Mouse (Mus musculus): ENCODE measurements around the gene Atp6v0e. TPM values are rescaled to one million over a fixed set of nuclear protein-coding genes. Genes with fewer than 3 reads are reported as not detected.

Gene Atp6v0e
- polyA plus RNA-seq, 1 experiment from 2014 or later, result 120 TPM

- Histone ChIP-seq H3K4me3 (no peak overlapping the region), H3K9me3 (no peaks in the 10 kb centered on the region), H3K36me3 (replicated peaks) (peaks cover 100% of the 10 kb centered on the region), H3K4me1 (peaks cover 17% of the 10 kb centered on the region; the same call in 1 of the 2 replicates), H3K27ac (replicated peaks) (0 out of 2 replicates have a peak overlapping the region, but pooled peaks have one; percentile 10), H3K27me3 (replicated peaks; ENCODE audit: low read depth, poor library complexity, severe bottlenecking) (no peaks in the 10 kb centered on the region)
- peak; percentile 50 for DNase-seq (ENCODE audit: low spot score)
- 84% methylated on average over 9 of the region's 9 CpGs for WGBS
Measured at GRCm38 (mm10) chr17:26644509-26645410, 18.3 kb upstream of the Atp6v0e start.

GRCm38 (mm10) chr17:26645411-26645854 is 17.6 kb upstream of the Atp6v0e start:
- 92% methylated on average over 8 of the region's 8 CpGs for WGBS
- no peak for DNase-seq (ENCODE audit: low spot score)

GRCm38 (mm10) chr17:26647283-26647682 is 15.7 kb upstream of the Atp6v0e start:
- 78% methylated on average over 13 of the region's 13 CpGs for WGBS
- Histone ChIP-seq H3K4me3 (no peak overlapping the region), H3K27ac (replicated peaks) (no peak overlapping the region), H3K4me1 (peaks cover 20% of the 10 kb centered on the region; the same call in 1 of the 2 replicates), H3K9me3 (no peaks in the 10 kb centered on the region), H3K36me3 (replicated peaks) (peaks cover 91% of the 10 kb centered on the region), H3K27me3 (replicated peaks; ENCODE audit: low read depth, poor library complexity, severe bottlenecking) (no peaks in the 10 kb centered on the region)
- DNase-seq (ENCODE audit: low spot score), result peak; percentile 23

More at GRCm38 (mm10) chr17:26645411-26645854, 17.6 kb upstream of the Atp6v0e start:
- Histone ChIP-seq H3K36me3 (replicated peaks) (peaks cover 99% of the 10 kb centered on the region), H3K4me3 (no peak overlapping the region), H3K4me1 (peaks cover 20% of the 10 kb centered on the region; the same call in 1 of the 2 replicates), H3K27ac (replicated peaks) (no peak overlapping the region), H3K9me3 (no peaks in the 10 kb centered on the region), H3K27me3 (replicated peaks; ENCODE audit: low read depth, poor library complexity, severe bottlenecking) (no peaks in the 10 kb centered on the region)

- Histone ChIP-seq H3K36me3 (replicated peaks) (peaks cover 91% of the 10 kb centered on the region), H3K4me1 (peaks cover 14% of the 10 kb centered on the region; the same call in 1 of the 2 replicates), H3K4me3 (no peak overlapping the region), H3K27me3 (replicated peaks; ENCODE audit: low read depth, poor library complexity, severe bottlenecking) (no peaks in the 10 kb centered on the region), H3K27ac (replicated peaks) (no peak overlapping the region), H3K9me3 (no peaks in the 10 kb centered on the region)
- WGBS, result 88% methylated on average over 4 of the region's 4 CpGs
- DNase-seq (ENCODE audit: low spot score), result no peak
Measured at GRCm38 (mm10) chr17:26649565-26649964, 13.5 kb upstream of the Atp6v0e start.

GRCm38 (mm10) chr17:26650451-26651363 is 12.3 kb upstream of the Atp6v0e start:
- Histone ChIP-seq H3K27ac (replicated peaks) (0 out of 2 replicates have a peak overlapping the region, but pooled peaks have one; percentile 4), H3K4me3 (no peak overlapping the region), H3K4me1 (peaks cover 10% of the 10 kb centered on the region; the same call in 1 of the 2 replicates), H3K27me3 (replicated peaks; ENCODE audit: low read depth, poor library complexity, severe bottlenecking) (no peaks in the 10 kb centered on the region), H3K9me3 (no peaks in the 10 kb centered on the region), H3K36me3 (replicated peaks) (peaks cover 91% of the 10 kb centered on the region)
- 81% methylated on average over 14 of the region's 14 CpGs for WGBS
- no peak for DNase-seq (ENCODE audit: low spot score)

- H3K4me3 ChIP-seq, result no peak overlapping the region
- peaks cover 4% of the 10 kb centered on the region; the same call in 1 of the 2 replicates for H3K27me3 ChIP-seq (replicated peaks; ENCODE audit: low read depth, poor library complexity, severe bottlenecking)
- H3K27ac ChIP-seq (replicated peaks), result no peak overlapping the region
- H3K4me1 ChIP-seq, result peaks cover 9% of the 10 kb centered on the region
- WGBS, result 50% methylated on average over 21 of the region's 21 CpGs
- no peak for DNase-seq (ENCODE audit: low spot score)
- no peaks in the 10 kb centered on the region for H3K9me3 ChIP-seq
- H3K36me3 ChIP-seq (replicated peaks), result peaks cover 42% of the 10 kb centered on the region
Measured at GRCm38 (mm10) chr17:26658854-26659572, 4.0 kb upstream of the Atp6v0e start.

GRCm38 (mm10) chr17:26659573-26659915 is 3.5 kb upstream of the Atp6v0e start:
- Histone ChIP-seq H3K27me3 (replicated peaks; ENCODE audit: low read depth, poor library complexity, severe bottlenecking) (peaks cover 4% of the 10 kb centered on the region; the same call in 1 of the 2 replicates), H3K36me3 (replicated peaks) (peaks cover 37% of the 10 kb centered on the region), H3K9me3 (no peaks in the 10 kb centered on the region), H3K27ac (replicated peaks) (no peak overlapping the region), H3K4me3 (no peak overlapping the region), H3K4me1 (peaks cover 12% of the 10 kb centered on the region)
- WGBS, result 78% methylated on average over 3 of the region's 3 CpGs
- no peak for DNase-seq (ENCODE audit: low spot score)

- WGBS, result 27% methylated on average over 21 of the region's 21 CpGs
- peak; percentile 76 for DNase-seq (ENCODE audit: low spot score)
- Histone ChIP-seq H3K4me3 (0 out of 2 replicates have a peak overlapping the region, but pooled peaks have one; percentile 8), H3K4me1 (peaks cover 12% of the 10 kb centered on the region), H3K36me3 (replicated peaks) (peaks cover 29% of the 10 kb centered on the region), H3K27me3 (replicated peaks; ENCODE audit: low read depth, poor library complexity, severe bottlenecking) (peaks cover 4% of the 10 kb centered on the region; the same call in 1 of the 2 replicates), H3K27ac (replicated peaks) (no peak overlapping the region), H3K9me3 (no peaks in the 10 kb centered on the region)
Measured at GRCm38 (mm10) chr17:26660192-26660912, 2.7 kb upstream of the Atp6v0e start.

- 83% methylated on average over 5 of the region's 5 CpGs for WGBS
Measured at GRCm38 (mm10) chr17:26662204-26662603, 827 bp upstream of the Atp6v0e start.

GRCm38 (mm10) chr17:26665600-26665999 is 2.6 kb downstream of the Atp6v0e start:
- Histone ChIP-seq H3K27ac (replicated peaks) (no peak overlapping the region), H3K4me1 (peaks cover 12% of the 10 kb centered on the region), H3K27me3 (replicated peaks; ENCODE audit: low read depth, poor library complexity, severe bottlenecking) (peaks cover 8% of the 10 kb centered on the region; the same call in 1 of the 2 replicates), H3K4me3 (no peak overlapping the region), H3K9me3 (no peaks in the 10 kb centered on the region), H3K36me3 (replicated peaks) (no peaks in the 10 kb centered on the region)
- 85% methylated on average over 4 of the region's 4 CpGs for whole genome bisulfite sequencing
- no peak for DNase-seq (ENCODE audit: low spot score)

More at GRCm38 (mm10) chr17:26662204-26662603, 827 bp upstream of the Atp6v0e start:
- no peak for DNase-seq (ENCODE audit: low spot score)
- no peak overlapping the region for H3K27ac ChIP-seq (replicated peaks)
- peaks cover 8% of the 10 kb centered on the region; the same call in 1 of the 2 replicates for H3K27me3 ChIP-seq (replicated peaks; ENCODE audit: low read depth, poor library complexity, severe bottlenecking)
- no peak overlapping the region for H3K4me3 ChIP-seq
- peaks cover 10% of the 10 kb centered on the region for H3K36me3 ChIP-seq (replicated peaks)
- peaks cover 12% of the 10 kb centered on the region for H3K4me1 ChIP-seq
- H3K9me3 ChIP-seq, result no peaks in the 10 kb centered on the region

- no peak overlapping the region for H3K4me3 ChIP-seq
- 0 out of 2 replicates have a peak, but pooled peaks cover 3% of the 10 kb centered on the region for H3K4me1 ChIP-seq
- H3K9me3 ChIP-seq, result no peaks in the 10 kb centered on the region
- H3K36me3 ChIP-seq (replicated peaks), result no peaks in the 10 kb centered on the region
- no peaks in the 10 kb centered on the region for H3K27me3 ChIP-seq (replicated peaks; ENCODE audit: low read depth, poor library complexity, severe bottlenecking)
- WGBS, result 54% methylated on average over 4 of the region's 4 CpGs
- no peak overlapping the region for H3K27ac ChIP-seq (replicated peaks)
- DNase-seq (ENCODE audit: low spot score), result no peak
Measured at GRCm38 (mm10) chr17:26671268-26671667, 8.2 kb downstream of the Atp6v0e start.

Measured in embryonic facial prominence, embryonic 10.5 days (tissue).